Mouse (Mus musculus) heart, embryonic 16.5 days (tissue): ENCODE measurements around the gene Serf2. TPM values are rescaled to one million over a fixed set of nuclear protein-coding genes. Genes with fewer than 3 reads are reported as not detected.

ENCODE experiments used
- ATAC-seq: fragments of 200-750 bp; cut with Nextera tagmentation; replicated peaks from 2 replicates; pipeline ENCODE4 v1.8.0; 2017; ENCODE audit warnings: moderate number of reproducible peaks; ENCODE audit not compliant: insufficient read depth, low FRiP score; ENCODE audit errors: extremely low read depth
- H3K27ac ChIP-seq: fragments of 300-500 bp; sonication (generic); 2 replicates; pipeline ENCODE4 v1.5.1; 2014; ENCODE audit warnings: mild to moderate bottlenecking, low read length, control low read depth, moderate library complexity
- H3K27me3 ChIP-seq: fragments of 300-500 bp; sonication (generic); 2 replicates; pipeline ENCODE4 v1.6.1; 2014; ENCODE audit warnings: low read length, mixed read lengths; ENCODE audit not compliant: control insufficient read depth, insufficient read depth
- H3K36me3 ChIP-seq: fragments of 300-500 bp; sonication (generic); 2 replicates; pipeline ENCODE4 v1.6.1; 2014; ENCODE audit not compliant: control insufficient read depth, insufficient read depth
- H3K4me1 ChIP-seq: fragments of 300-500 bp; sonication (generic); 2 replicates; pipeline ENCODE4 v1.6.1; 2014; ENCODE audit warnings: low read length, mixed read lengths; ENCODE audit not compliant: control insufficient read depth, insufficient read depth
- H3K4me2 ChIP-seq: fragments of 300-500 bp; sonication (generic); 2 replicates; pipeline ENCODE4 v1.6.1; 2014; ENCODE audit warnings: low read depth, mild to moderate bottlenecking, control low read depth, low read length
- H3K4me3 ChIP-seq: fragments of 300-500 bp; sonication (generic); 2 replicates; pipeline ENCODE4 v1.5.1; 2014; ENCODE audit warnings: mild to moderate bottlenecking, control low read depth, low read length
- H3K9ac ChIP-seq: fragments of 300-500 bp; sonication (generic); 2 replicates; pipeline ENCODE4 v1.6.1; 2014; ENCODE audit warnings: low read length, control low read depth
- H3K9me3 ChIP-seq: fragments of 300-500 bp; sonication (generic); replicated peaks from 2 replicates; pipeline ENCODE4 v1.6.1; 2016; ENCODE audit warnings: low read length; ENCODE audit not compliant: control insufficient read depth
- WGBS: fragments of 180-500 bp; shearing (Covaris S2); extraction: QIAGEN DNeasy Blood & Tissue Kit; methylation state at CpG from one replicate; pipeline ENCODE4 v1.1.7; 2014; 5-methylcytosine and 5-hydroxymethylcytosine counted together
- microRNA-seq: library from miRNA; unstranded; fragments of <30 nt; microRNA quantifications from one replicate; pipeline ENCODE4, GENCODE M21; 2017
- polyA plus RNA-seq: library from polyadenylated mRNA; unstranded; fragments of >200 nt; fragmentation: Nextera tagmentation; extraction: Ambion mirVana; gene quantifications from 2 replicates; pipeline ENCODE4 v1.2.1, GENCODE M21; 2015

Gene Serf2
- polyA plus RNA-seq, 1 experiment from 2014 or later = 577 TPM

DNA sequence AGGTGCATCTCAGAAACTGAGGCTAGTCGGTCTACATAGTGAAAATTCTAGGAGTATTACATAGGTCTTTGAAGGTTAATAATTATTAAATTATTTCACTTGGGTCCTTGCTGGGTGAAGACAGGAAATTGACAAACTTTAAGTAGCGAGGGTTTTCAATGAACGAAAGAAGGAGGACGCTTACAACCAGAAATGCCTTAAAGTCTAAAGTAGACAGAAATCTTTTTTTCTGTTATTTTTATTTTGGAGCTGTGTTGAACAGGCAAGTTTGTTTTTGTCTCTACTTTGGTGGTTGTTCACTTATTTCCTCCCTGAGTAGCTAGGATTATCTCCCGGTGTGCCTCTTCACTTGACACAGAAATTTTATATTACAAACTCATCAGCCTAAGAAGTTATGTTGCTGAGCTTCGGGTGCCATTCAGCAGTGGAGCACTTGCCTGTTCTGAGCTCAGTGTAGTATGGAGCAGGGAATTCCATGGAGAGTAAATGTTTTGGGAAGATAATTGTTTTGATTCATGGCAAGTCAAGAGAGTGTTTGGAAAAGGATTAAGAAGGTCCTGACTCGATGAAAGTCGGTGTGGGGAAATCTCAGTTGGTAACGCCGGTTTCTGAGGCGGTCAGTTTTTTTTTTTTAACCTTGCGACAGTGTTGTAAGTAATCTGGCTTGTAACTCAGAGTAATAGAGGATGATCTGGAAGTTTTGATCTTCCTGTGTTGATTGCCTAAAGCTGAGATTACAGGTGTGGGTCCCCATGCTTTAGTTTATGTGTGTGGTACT lies 58.4 kb downstream of the Serf2 start:
- peak overlapping the region; percentile 69 for H3K4me3 ChIP-seq
- 11% methylated on average over 12 of the region's 12 CpGs for WGBS
- no peaks in the 10 kb centered on the region for H3K27me3 ChIP-seq
- no peak overlapping the region for H3K27ac ChIP-seq
- H3K9ac ChIP-seq = peak overlapping the region; percentile 76
- H3K4me1 ChIP-seq = peaks cover 11% of the 10 kb centered on the region
- peak overlapping the region; percentile 83 for H3K4me2 ChIP-seq
- no peaks in the 10 kb centered on the region for H3K9me3 ChIP-seq
- peaks cover 10% of the 10 kb centered on the region; the same call in 1 of the 2 replicates for H3K36me3 ChIP-seq
- no peak for ATAC-seq

Small RNA genes lying within 50 kb of the gene (microRNA-seq; reads per million reads assigned to microRNA genes)
- not detected for gene Gm22953

Other genes with a start within 250 kb of the Serf2 start
- 34.5 and 42.4 TPM in 2 replicates for gene Trp53bp1, start 177.8 kb upstream of the Serf2 start, polyA plus RNA-seq
- gene Map1a, start 159.6 kb upstream of the Serf2 start, polyA plus RNA-seq = 3.7 and 4.0 TPM in 2 replicates
- gene Ppip5k1, start 93.8 kb upstream of the Serf2 start, polyA plus RNA-seq = 11.0 and 13.5 TPM in 2 replicates
- gene Ckmt1, start 91.5 kb upstream of the Serf2 start, polyA plus RNA-seq = 2.4 and 4.2 TPM in 2 replicates
- gene Strc, start 62.0 kb upstream of the Serf2 start, polyA plus RNA-seq = not detected in 2 replicates
- 468 and 473 TPM in 2 replicates for gene Pdia3, start 35.4 kb upstream of the Serf2 start, polyA plus RNA-seq
- 2.7 and 3.4 TPM in 2 replicates for gene Catsper2, start 35.4 kb upstream of the Serf2 start, polyA plus RNA-seq
- 1.1 and 1.6 TPM in 2 replicates for gene Ell3, start 4.9 kb upstream of the Serf2 start, polyA plus RNA-seq
- 81.2 and 83.9 TPM in 2 replicates for gene Hypk, start 4.1 kb downstream of the Serf2 start, polyA plus RNA-seq
- 0.11 and 0.19 TPM in 2 replicates for gene Serinc4, start 7.6 kb downstream of the Serf2 start, polyA plus RNA-seq
- 43.6 and 50.9 TPM in 2 replicates for gene Mfap1b, start 24.9 kb downstream of the Serf2 start, polyA plus RNA-seq
- gene Mfap1a, start 57.5 kb downstream of the Serf2 start, polyA plus RNA-seq = 21.2 and 25.3 TPM in 2 replicates
- gene Wdr76, start 57.5 kb downstream of the Serf2 start, polyA plus RNA-seq = 5.7 and 7.8 TPM in 2 replicates